In genomic region chr17:31793521-31793920, GRCm38 (mm10) we compare ENCODE assay signal across 9 mouse cellular contexts.
DNase-seq lines count a peak whose midpoint lies in the region; ATAC-seq lines count a peak whose summit lies in the region.
"Had no signal": no experiment of that assay in that cellular context is flagged by ENCODE, and none has a peak within 500 bp of the region (broad histone marks: within the 10 kb centered on the region; RNA-seq: fewer than 3 reads in every experiment).

No protein-coding gene starts in this region.

- no peak overlapping the region for H3K9ac ChIP-seq in heart, embryonic 11.5 days (ENCODE audit: low read depth, low read length)
- H3K9ac ChIP-seq in embryonic facial prominence, embryonic 14.5 days (ENCODE audit: low read depth, low read length) = no peak overlapping the region
- H3K9ac ChIP-seq: embryonic facial prominence, embryonic 12.5 days had no signal

- peaks cover 7% of the 10 kb centered on the region for H3K27me3 ChIP-seq in heart, embryonic 11.5 days (ENCODE audit: control insufficient read depth, insufficient read depth, low read length)
- no peaks in the 10 kb centered on the region for H3K27me3 ChIP-seq in embryonic facial prominence, embryonic 14.5 days (replicated peaks; ENCODE audit: control insufficient read depth, insufficient read depth, low read length)
- H3K27me3 ChIP-seq: embryonic facial prominence, embryonic 12.5 days had no signal

- no peak for ATAC-seq in heart, embryonic 11.5 days (replicated peaks; ENCODE audit: insufficient number of reproducible peaks, low FRiP score, low TSS enrichment)
- no peak for ATAC-seq in embryonic facial prominence, embryonic 14.5 days (ENCODE audit: low read depth)

- no peak overlapping the region for H3K4me2 ChIP-seq in heart, embryonic 11.5 days
- no peak overlapping the region for H3K4me2 ChIP-seq in embryonic facial prominence, embryonic 14.5 days (ENCODE audit: low read depth, low read length)
- H3K4me2 ChIP-seq: embryonic facial prominence, embryonic 12.5 days had no signal

- peaks cover 30% of the 10 kb centered on the region for H3K4me1 ChIP-seq in heart, embryonic 11.5 days (ENCODE audit: control insufficient read depth, insufficient read depth, low read length)
- peaks cover 18% of the 10 kb centered on the region for H3K4me1 ChIP-seq in embryonic facial prominence, embryonic 14.5 days (ENCODE audit: control insufficient read depth, insufficient read depth, low read length)

- H3K4me3 ChIP-seq in heart, embryonic 11.5 days (ENCODE audit: low read depth, low read length) = no peak overlapping the region
- H3K4me3 ChIP-seq in embryonic facial prominence, embryonic 14.5 days (ENCODE audit: low read depth, low read length) = no peak overlapping the region
- H3K4me3 ChIP-seq: embryonic facial prominence, embryonic 12.5 days had no signal

- no peak overlapping the region for H3K27ac ChIP-seq in heart, embryonic 11.5 days (ENCODE audit: low read depth, low read length)
- H3K27ac ChIP-seq in embryonic facial prominence, embryonic 14.5 days (replicated peaks; ENCODE audit: low read depth, low read length) = no peak overlapping the region
- H3K27ac ChIP-seq: embryonic facial prominence, embryonic 12.5 days had no signal

- H3K9me3 ChIP-seq in heart, embryonic 11.5 days (replicated peaks; ENCODE audit: control insufficient read depth, low read length) = no peaks in the 10 kb centered on the region
- no peaks in the 10 kb centered on the region for H3K9me3 ChIP-seq in embryonic facial prominence, embryonic 14.5 days (ENCODE audit: control insufficient read depth, low read length)
- H3K9me3 ChIP-seq: embryonic facial prominence, embryonic 12.5 days had no signal

- WGBS in heart, embryonic 11.5 days (ENCODE audit: insufficient replicate concordance) = 71% methylated on average over 10 of the region's 10 CpGs
- WGBS in embryonic facial prominence, embryonic 14.5 days = 50% methylated on average over 10 of the region's 10 CpGs

- no peaks in the 10 kb centered on the region for H3K36me3 ChIP-seq in heart, embryonic 11.5 days (ENCODE audit: control insufficient read depth, insufficient read depth, low read length)
- H3K36me3 ChIP-seq in embryonic facial prominence, embryonic 14.5 days (ENCODE audit: control insufficient read depth, insufficient read depth, low read length) = no peaks in the 10 kb centered on the region
- H3K36me3 ChIP-seq: embryonic facial prominence, embryonic 12.5 days had no signal

- peak; percentile 97 for DNase-seq in heart, adult 11 months
- peak; percentile 57 for DNase-seq in embryonic facial prominence, embryonic 14.5 days (ENCODE audit: low spot score)
- DNase-seq in kidney, adult 8-10 months = peak; percentile 30 to 51
- peak; percentile 80 for DNase-seq in lung, postnatal 36 days
- no peak for DNase-seq in thymus, postnatal 36 days
- DNase-seq in cerebellum, adult 11 months = no peak
- DNase-seq in left cerebral cortex, adult 9 months (ENCODE audit: low spot score in 2 of 2) = no peak

Comparison
In these comparisons a context has a peak if more than half of its experiments do, and no peak if none do; other contexts are left out.
1. DNase-seq: peak in heart, adult 11 months (single experiment), embryonic facial prominence, embryonic 14.5 days (single experiment), kidney, adult 8-10 months (2 of 2) and lung, postnatal 36 days (single experiment); none in thymus, postnatal 36 days (0 of 2), cerebellum, adult 11 months (single experiment) and left cerebral cortex, adult 9 months (0 of 2).